Mouse (Mus musculus) lung, postnatal 0 days (tissue): ENCODE measurements around the gene 2810006K23Rik.

Experiments
- CTCF ChIP-seq: IDR thresholded peaks from 2 replicates; pipeline ENCODE4 v1.5.1; 2016; ENCODE audit warnings: antibody characterized with exemption, mild to moderate bottlenecking
- EP300 ChIP-seq: IDR thresholded peaks from 2 replicates; pipeline ENCODE4 v1.6.1; 2016; ENCODE audit warnings: antibody characterized with exemption, mild to moderate bottlenecking, control low read depth

DNA sequence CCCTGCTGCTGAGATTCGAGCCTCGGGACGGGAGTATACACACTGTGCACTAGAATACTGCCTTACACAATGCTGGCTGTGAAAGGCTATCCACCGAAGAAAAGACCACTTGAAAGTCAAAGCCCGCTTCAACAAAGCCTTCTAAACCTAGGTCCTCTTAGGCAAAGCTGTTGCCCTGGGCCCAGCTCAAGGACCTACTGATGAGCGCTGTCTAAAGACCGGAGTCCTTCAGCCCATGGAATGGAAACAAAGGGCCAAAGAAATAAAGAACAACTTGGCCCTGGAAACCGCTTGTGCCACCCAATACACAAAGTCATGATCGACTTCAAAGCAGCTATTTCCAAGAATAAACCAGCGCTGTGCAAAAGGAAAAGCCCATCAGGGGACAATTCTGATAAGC lies 18.7 kb upstream of the 2810006K23Rik start:
- no peak for TF ChIP-seq CTCF
- TF ChIP-seq EP300 = no peak
